Mouse (Mus musculus) heart, adult 2 months (tissue): ENCODE data around the gene Trim46. TPM values are rescaled to one million over a fixed set of nuclear protein-coding genes. Genes with fewer than 3 reads are reported as not detected.

Experiments used
- DNase-seq, 2 experiments: peaks; one replicate each; pipeline ENCODE4 v3.0.0; 2021
- H3K27ac ChIP-seq: fragments of 200-600 bp; 2 replicates; pipeline ENCODE4 v1.8.1; 2022
- H3K27me3 ChIP-seq: fragments of 200-500 bp; 2 replicates; pipeline ENCODE4 v1.6.1; 2012; ENCODE audit warnings: mild to moderate bottlenecking, low read length, inconsistent platforms, mixed read lengths; ENCODE audit not compliant: control insufficient read depth, insufficient read depth
- H3K36me3 ChIP-seq: fragments of 200-500 bp; 2 replicates; pipeline ENCODE4 v1.6.1; 2012; ENCODE audit warnings: low read length, inconsistent platforms; ENCODE audit not compliant: control insufficient read depth, insufficient read depth
- H3K4me1 ChIP-seq: fragments of 200-500 bp; 2 replicates; pipeline ENCODE4 v1.6.1; 2011; ENCODE audit warnings: low read length; ENCODE audit not compliant: control insufficient read depth, insufficient read depth
- H3K4me3 ChIP-seq: fragments of 200-600 bp; 2 replicates; pipeline ENCODE4 v1.8.1; 2022
- H3K79me2 ChIP-seq: fragments of 200-500 bp; replicated peaks from 2 replicates; pipeline ENCODE4 v1.6.1; 2012; ENCODE audit warnings: mild to moderate bottlenecking, inconsistent platforms, low read length, moderate library complexity, mixed read lengths; ENCODE audit not compliant: control insufficient read depth, insufficient read depth
- H3K9ac ChIP-seq: fragments of 200-500 bp; 2 replicates; pipeline ENCODE4 v1.6.1; 2012; ENCODE audit warnings: low read depth, mild to moderate bottlenecking, control low read depth, inconsistent platforms, low read length, mixed read lengths
- CTCF ChIP-seq: fragments of 200-600 bp; IDR thresholded peaks from 2 replicates; pipeline ENCODE4 v1.8.1; 2022; ENCODE audit warnings: antibody characterized with exemption, mild to moderate bottlenecking, moderate library complexity
- EP300 ChIP-seq: fragments of 200-500 bp; IDR thresholded peaks from 2 replicates; pipeline ENCODE4 v1.6.1; 2011; ENCODE audit warnings: low read depth, low read length, control low read depth; ENCODE audit not compliant: insufficient read depth
- POLR2A ChIP-seq: fragments of 200-500 bp; IDR thresholded peaks from 2 replicates; pipeline ENCODE4 v1.6.1; 2011; ENCODE audit warnings: mild to moderate bottlenecking, low read depth, low read length, control low read depth; ENCODE audit not compliant: insufficient read depth
- WGBS: fragments of 180-500 bp; shearing (Covaris S2); methylation state at CpG from one replicate; pipeline ENCODE4 v1.1.7; 2018; 5-methylcytosine and 5-hydroxymethylcytosine counted together
- intact Hi-C: fragments of 180-260 bp; cut with DNase I; formaldehyde crosslinking; loops from one replicate; pipeline ENCODE4 v1.15.1; 2025
- polyA plus RNA-seq: library from polyadenylated mRNA; depleted of rRNA; stranded (reverse); fragments of >200 nt; gene quantifications from 2 replicates; pipeline ENCODE4 v1.2.3, GENCODE M21; 2012
- total RNA-seq, 2 experiments: library from RNA; stranded (reverse); gene quantifications; 2 replicates each; pipeline ENCODE4 v1.2.3; 2021

Trim46 gene
- total and polyA plus RNA-seq, 3 experiments: 0.39 to 1.9 (median 0.96) TPM

GRCm38 (mm10) chr3:89202253-89203141 lies 43.6 kb downstream of the Trim46 start, which contains the start of gene Gba:
Gene Gba (plus strand): TSS chr3:89202928.
- no peaks in the 10 kb centered on the region for H3K36me3 ChIP-seq
- no peaks in the 10 kb centered on the region for H3K79me2 ChIP-seq
- H3K4me1 ChIP-seq: peaks cover 3% of the 10 kb centered on the region
- H3K4me3 ChIP-seq: peak within 1 kb of the TSS; percentile 64
- H3K27ac ChIP-seq: peak within 1 kb of the TSS; percentile 76
- TF ChIP-seq POLR2A: peak; percentile 78
- peak; percentile 89 for TF ChIP-seq EP300
- no peak for TF ChIP-seq CTCF
- DNase-seq: peak; percentile 85 to 89
- WGBS: 22% methylated on average over 13 of the region's 13 CpGs
- H3K9ac ChIP-seq: peak within 1 kb of the TSS; percentile 71
- H3K27me3 ChIP-seq: no peaks in the 10 kb centered on the region
- intact Hi-C loops: no loop called here

GRCm38 (mm10) chr3:89199839-89200238 lies 46.3 kb downstream of the Trim46 start:
- H3K27ac ChIP-seq: no peak overlapping the region
- intact Hi-C loops: no loop called here
- no peak overlapping the region for H3K9ac ChIP-seq
- TF ChIP-seq EP300 (no peak), POLR2A (no peak), CTCF (no peak)
- H3K79me2 ChIP-seq: no peaks in the 10 kb centered on the region
- no peaks in the 10 kb centered on the region for H3K36me3 ChIP-seq
- DNase-seq: no peak
- peaks cover 3% of the 10 kb centered on the region for H3K4me1 ChIP-seq
- no peak overlapping the region for H3K4me3 ChIP-seq
- no peaks in the 10 kb centered on the region for H3K27me3 ChIP-seq
- 60% methylated on average over 3 of the region's 3 CpGs for WGBS

GRCm38 (mm10) chr3:89195979-89196877 lies 49.9 kb downstream of the Trim46 start:
- H3K36me3 ChIP-seq: no peaks in the 10 kb centered on the region
- H3K4me3 ChIP-seq: peak overlapping the region; percentile 54
- 5% methylated on average over 33 of the region's 33 CpGs for WGBS
- intact Hi-C loops: loop anchor here (1.0 to 2.0 kb wide), 2 partner anchors 19 kb away; partner anchors contain the start of genes Scamp3 and Thbs3
- peak overlapping the region; percentile 87 for H3K27ac ChIP-seq
- H3K79me2 ChIP-seq: no peaks in the 10 kb centered on the region
- H3K4me1 ChIP-seq: no peaks in the 10 kb centered on the region
- peak; percentile 89 to 92 for DNase-seq
- TF ChIP-seq EP300: peak; percentile 53; the same call in 1 of the 2 replicates
- peak; percentile 68 for TF ChIP-seq CTCF
- peak; percentile 94 for TF ChIP-seq POLR2A
- no peaks in the 10 kb centered on the region for H3K27me3 ChIP-seq
- H3K9ac ChIP-seq: peak overlapping the region; percentile 73

- H3K4me3 ChIP-seq: no peak overlapping the region
- no peak for DNase-seq
- no peak for TF ChIP-seq EP300
- peak; percentile 55 for TF ChIP-seq CTCF
- TF ChIP-seq POLR2A: no peak
- WGBS: 91% methylated on average over 2 of the region's 2 CpGs
- no peak overlapping the region for H3K9ac ChIP-seq
- intact Hi-C loops: no loop called here
- no peak overlapping the region for H3K27ac ChIP-seq
- no peaks in the 10 kb centered on the region for H3K79me2 ChIP-seq
- H3K27me3 ChIP-seq: no peaks in the 10 kb centered on the region
- no peaks in the 10 kb centered on the region for H3K36me3 ChIP-seq
- H3K4me1 ChIP-seq: no peaks in the 10 kb centered on the region
Observed at GRCm38 (mm10) chr3:89193853-89194252, 52.3 kb downstream of the Trim46 start.

- H3K27ac ChIP-seq: no peak overlapping the region
- no peak overlapping the region for H3K9ac ChIP-seq
- no peaks in the 10 kb centered on the region for H3K36me3 ChIP-seq
- H3K4me3 ChIP-seq: no peak overlapping the region
- H3K4me1 ChIP-seq: no peaks in the 10 kb centered on the region
- intact Hi-C loops: no loop called here
- H3K79me2 ChIP-seq: no peaks in the 10 kb centered on the region
- no peak for DNase-seq
- TF ChIP-seq EP300 (no peak), CTCF (no peak), POLR2A (no peak)
- H3K27me3 ChIP-seq: no peaks in the 10 kb centered on the region
- WGBS: 71% methylated on average over 1 of the region's 1 CpGs
Observed at GRCm38 (mm10) chr3:89193351-89193750, 52.8 kb downstream of the Trim46 start.

GRCm38 (mm10) chr3:89190436-89190835 lies 55.7 kb downstream of the Trim46 start:
- no peaks in the 10 kb centered on the region for H3K79me2 ChIP-seq
- H3K27ac ChIP-seq: no peak overlapping the region
- no peaks in the 10 kb centered on the region for H3K4me1 ChIP-seq
- TF ChIP-seq POLR2A: no peak
- TF ChIP-seq CTCF: no peak
- TF ChIP-seq EP300: no peak
- H3K36me3 ChIP-seq: no peaks in the 10 kb centered on the region
- intact Hi-C loops: no loop called here
- WGBS: 70% methylated on average over 8 of the region's 8 CpGs
- no peak overlapping the region for H3K9ac ChIP-seq
- no peak overlapping the region for H3K4me3 ChIP-seq
- no peaks in the 10 kb centered on the region for H3K27me3 ChIP-seq
- DNase-seq: no peak
